Mouse (Mus musculus) heart, embryonic 11.5 days (tissue): ENCODE results near the gene Phf7. TPM values are rescaled to one million over a fixed set of nuclear protein-coding genes. Genes with fewer than 3 reads are reported as not detected.

ENCODE experiments used
- ATAC-seq: fragments of 200-750 bp; cut with Nextera tagmentation; replicated peaks from 2 replicates; pipeline ENCODE4 v1.8.0; 2017; ENCODE audit warnings: moderate library complexity; ENCODE audit not compliant: insufficient number of reproducible peaks, low FRiP score, low TSS enrichment
- H3K27ac ChIP-seq: fragments of 300-500 bp; sonication (generic); 2 replicates; pipeline ENCODE4 v1.5.1; 2014; ENCODE audit warnings: mild to moderate bottlenecking, low read depth, low read length
- H3K27me3 ChIP-seq: fragments of 300-500 bp; sonication (generic); 2 replicates; pipeline ENCODE4 v1.6.1; 2014; ENCODE audit warnings: mild to moderate bottlenecking, low read length, mixed read lengths; ENCODE audit not compliant: control insufficient read depth, insufficient read depth
- H3K36me3 ChIP-seq: fragments of 300-500 bp; sonication (generic); 2 replicates; pipeline ENCODE4 v1.6.1; 2014; ENCODE audit warnings: mild to moderate bottlenecking, low read length, moderate library complexity, mixed read lengths; ENCODE audit not compliant: control insufficient read depth, insufficient read depth
- H3K4me1 ChIP-seq: fragments of 300-500 bp; sonication (generic); 2 replicates; pipeline ENCODE4 v1.6.1; 2014; ENCODE audit warnings: low read length; ENCODE audit not compliant: control insufficient read depth, insufficient read depth
- H3K4me2 ChIP-seq: fragments of 300-500 bp; sonication (generic); 2 replicates; pipeline ENCODE4 v1.6.1; 2014; ENCODE audit warnings: mild to moderate bottlenecking, moderate library complexity
- H3K4me3 ChIP-seq: fragments of 300-500 bp; sonication (generic); 2 replicates; pipeline ENCODE4 v1.5.1; 2014; ENCODE audit warnings: low read depth, low read length
- H3K9ac ChIP-seq: fragments of 300-500 bp; sonication (generic); 2 replicates; pipeline ENCODE4 v1.6.1; 2014; ENCODE audit warnings: mild to moderate bottlenecking, low read depth, low read length, moderate library complexity
- H3K9me3 ChIP-seq: fragments of 300-500 bp; sonication (generic); replicated peaks from 2 replicates; pipeline ENCODE4 v1.6.1; 2016; ENCODE audit warnings: low read length; ENCODE audit not compliant: control insufficient read depth
- WGBS: fragments of 180-500 bp; shearing (Covaris S2); extraction: QIAGEN DNeasy Blood & Tissue Kit; methylation state at CpG from one replicate; pipeline ENCODE4 v1.1.7; 2014; ENCODE audit not compliant: insufficient replicate concordance; 5-methylcytosine and 5-hydroxymethylcytosine counted together
- polyA plus RNA-seq: library from polyadenylated mRNA; unstranded; fragments of >200 nt; fragmentation: Nextera tagmentation; extraction: Ambion mirVana; gene quantifications from 2 replicates; pipeline ENCODE4 v1.2.1, GENCODE M21; 2014

The Phf7 gene
- polyA plus RNA-seq, 1 experiment from 2014 or later, result 7.4 TPM

- Histone ChIP-seq H3K9me3 (no peaks in the 10 kb centered on the region), H3K9ac (no peak overlapping the region), H3K4me3 (no peak overlapping the region), H3K36me3 (peaks cover 38% of the 10 kb centered on the region), H3K27me3 (no peaks in the 10 kb centered on the region), H3K27ac (no peak overlapping the region; the same call in 1 of the 2 replicates), H3K4me2 (no peak overlapping the region), H3K4me1 (no peaks in the 10 kb centered on the region)
- WGBS, result 84% methylated on average over 4 of the region's 4 CpGs
- ATAC-seq, result no peak
Measured at GRCm38 (mm10) chr14:31260374-31260773, 9.3 kb upstream of the Phf7 start.

DNA sequence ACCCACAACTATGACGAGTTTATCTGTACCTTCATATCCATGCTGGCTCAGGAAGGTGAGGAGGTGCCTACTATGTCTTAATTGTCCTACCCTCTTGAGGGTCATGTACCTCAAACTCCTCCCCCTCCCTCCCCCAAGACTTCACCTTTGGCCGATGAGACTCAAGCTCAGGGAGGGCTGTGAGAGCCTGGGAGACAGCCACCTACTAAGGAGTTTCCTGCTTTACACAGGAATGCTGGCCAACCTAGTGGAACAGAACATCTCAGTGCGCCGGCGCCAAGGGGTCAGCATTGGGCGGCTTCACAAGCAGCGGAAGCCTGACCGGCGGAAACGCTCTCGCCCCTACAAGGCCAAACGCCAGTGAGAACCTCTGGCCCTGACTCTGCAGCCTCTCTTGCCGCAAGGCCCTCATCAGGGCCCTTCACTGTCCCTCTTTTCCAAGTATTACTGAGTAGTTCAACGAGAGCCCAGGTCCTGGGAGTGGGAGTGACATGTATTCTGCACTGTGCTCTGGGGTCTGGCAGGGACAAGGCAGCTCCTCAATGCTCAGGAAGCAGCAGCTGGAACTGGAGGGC, 7.4 kb upstream of the Phf7 start:
- Histone ChIP-seq H3K9ac (no peak overlapping the region), H3K9me3 (no peaks in the 10 kb centered on the region), H3K27me3 (no peaks in the 10 kb centered on the region), H3K4me2 (no peak overlapping the region), H3K36me3 (peaks cover 50% of the 10 kb centered on the region), H3K27ac (no peak overlapping the region), H3K4me3 (no peak overlapping the region), H3K4me1 (no peaks in the 10 kb centered on the region)
- no peak for ATAC-seq
- 94% methylated on average over 14 of the region's 14 CpGs for WGBS

DNA sequence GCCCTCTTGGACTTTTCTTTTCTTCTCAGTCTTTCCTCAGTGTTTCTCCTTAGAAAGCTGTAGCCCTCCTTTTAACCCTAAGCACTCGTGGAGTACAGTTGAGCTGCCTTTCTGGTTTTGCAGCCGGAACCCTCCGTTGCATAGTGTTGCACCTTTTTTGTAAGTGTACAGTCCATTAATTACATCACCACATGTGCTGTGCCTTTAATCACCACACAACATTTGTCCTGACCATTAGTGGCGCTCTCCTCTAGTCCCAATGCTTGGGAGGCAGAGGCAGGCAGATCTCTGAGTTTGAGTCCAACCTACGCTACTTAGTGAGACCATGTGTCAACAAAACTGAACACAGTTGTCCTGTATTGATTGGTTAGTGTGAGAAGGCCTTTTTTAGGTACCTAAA, 974 bp upstream of the Phf7 start:
- no peak for ATAC-seq
- 91% methylated on average over 5 of the region's 5 CpGs for WGBS
- peaks cover 3% of the 10 kb centered on the region for H3K4me1 ChIP-seq
- H3K27ac ChIP-seq, result no peak overlapping the region
- no peaks in the 10 kb centered on the region for H3K9me3 ChIP-seq
- peaks cover 22% of the 10 kb centered on the region for H3K36me3 ChIP-seq
- H3K4me2 ChIP-seq, result peak overlapping the region; percentile 76
- H3K4me3 ChIP-seq, result peak overlapping the region; percentile 98
- no peaks in the 10 kb centered on the region for H3K27me3 ChIP-seq
- H3K9ac ChIP-seq, result peak overlapping the region; percentile 95

GRCm38 (mm10) chr14:31251626-31252025, 509 bp upstream of the Phf7 start:
- Histone ChIP-seq H3K36me3 (peaks cover 18% of the 10 kb centered on the region), H3K4me2 (peak overlapping the region; percentile 76), H3K27me3 (no peaks in the 10 kb centered on the region), H3K27ac (peak overlapping the region; percentile 84), H3K4me3 (peak overlapping the region; percentile 98), H3K9me3 (no peaks in the 10 kb centered on the region), H3K4me1 (peaks cover 3% of the 10 kb centered on the region), H3K9ac (peak overlapping the region; percentile 95)
- no peak for ATAC-seq
- WGBS, result 2% methylated on average over 18 of the region's 18 CpGs

DNA sequence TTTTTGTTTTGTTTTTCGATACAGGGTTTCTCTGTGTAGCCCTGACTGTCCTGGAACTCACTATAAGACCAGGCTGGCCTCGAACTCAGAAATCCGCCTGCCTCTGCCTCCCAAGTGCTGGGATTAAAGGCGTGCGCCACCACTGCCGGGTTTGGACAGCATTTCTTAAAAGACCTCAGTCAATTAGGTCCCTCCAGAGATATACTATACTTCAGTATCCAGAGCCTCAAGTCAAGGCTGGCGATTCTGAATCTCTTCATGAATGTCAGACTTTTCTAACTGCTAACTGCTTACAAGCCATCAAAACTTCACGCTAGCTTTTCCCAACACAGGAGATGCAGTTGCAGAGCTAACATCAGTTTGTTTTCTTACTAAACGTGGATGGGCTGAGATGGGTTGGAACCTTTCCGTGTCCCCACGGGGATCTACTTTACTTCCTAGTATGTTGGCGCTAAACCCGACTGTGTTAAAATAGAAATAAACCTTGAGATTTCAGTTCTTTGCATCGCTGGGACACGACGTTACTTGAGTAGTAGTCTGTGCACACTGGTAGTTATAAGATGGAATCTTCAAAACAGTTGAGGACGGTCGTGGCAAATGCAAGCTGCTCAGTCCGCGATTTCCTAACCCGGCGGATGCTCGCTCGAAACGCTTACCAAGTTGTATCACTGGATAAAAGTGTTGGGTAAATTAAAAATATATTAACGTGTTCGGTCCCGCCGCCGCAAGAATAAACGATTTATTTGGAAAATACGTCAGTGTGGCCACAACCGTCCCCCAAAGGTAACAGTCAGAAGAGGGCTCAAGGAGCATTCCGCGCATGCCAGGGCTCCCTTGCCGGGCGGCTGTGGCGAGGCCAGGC, 664 bp downstream of the Phf7 start:
- Histone ChIP-seq H3K27ac (peak overlapping the region; percentile 84), H3K4me1 (peaks cover 8% of the 10 kb centered on the region), H3K36me3 (peaks cover 12% of the 10 kb centered on the region), H3K9ac (peak overlapping the region; percentile 95), H3K4me3 (peak overlapping the region; percentile 98), H3K4me2 (peak overlapping the region; percentile 76), H3K27me3 (no peaks in the 10 kb centered on the region), H3K9me3 (no peaks in the 10 kb centered on the region)
- ATAC-seq, result peak; percentile 85
- 18% methylated on average over 38 of the region's 38 CpGs for WGBS

GRCm38 (mm10) chr14:31248396-31248795, 2.7 kb downstream of the Phf7 start:
- Histone ChIP-seq H3K36me3 (no peaks in the 10 kb centered on the region), H3K9me3 (no peaks in the 10 kb centered on the region), H3K9ac (no peak overlapping the region), H3K4me2 (no peak overlapping the region), H3K4me1 (peaks cover 8% of the 10 kb centered on the region), H3K27ac (no peak overlapping the region), H3K4me3 (no peak overlapping the region), H3K27me3 (no peaks in the 10 kb centered on the region)
- 88% methylated on average over 6 of the region's 6 CpGs for WGBS
- no peak for ATAC-seq

DNA sequence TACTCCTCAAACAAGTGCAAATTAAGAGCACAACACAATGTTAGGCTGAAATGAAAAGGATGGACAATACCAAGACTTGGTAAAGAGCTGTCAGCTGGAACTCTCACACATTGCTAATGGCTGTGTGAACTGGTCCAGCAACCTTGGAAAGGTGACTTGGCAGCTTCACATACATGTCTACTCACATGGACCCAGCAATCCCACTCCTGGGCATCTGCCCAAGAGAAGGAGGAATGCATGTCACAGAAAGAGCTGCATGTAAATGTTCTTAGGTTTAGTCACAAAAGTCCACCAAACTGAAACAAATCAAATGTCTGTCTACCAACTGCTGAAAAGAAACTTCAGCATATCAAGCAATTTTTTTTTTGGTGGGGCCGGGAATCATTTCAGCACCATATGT, 5.2 kb downstream of the Phf7 start:
- Histone ChIP-seq H3K9me3 (no peaks in the 10 kb centered on the region), H3K36me3 (no peaks in the 10 kb centered on the region), H3K27ac (no peak overlapping the region), H3K4me1 (0 out of 2 replicates have a peak, but pooled peaks cover 4% of the 10 kb centered on the region), H3K4me2 (no peak overlapping the region), H3K9ac (no peak overlapping the region), H3K4me3 (no peak overlapping the region), H3K27me3 (no peaks in the 10 kb centered on the region)
- WGBS, result 51% methylated on average over 1 of the region's 1 CpGs
- no peak for ATAC-seq

DNA sequence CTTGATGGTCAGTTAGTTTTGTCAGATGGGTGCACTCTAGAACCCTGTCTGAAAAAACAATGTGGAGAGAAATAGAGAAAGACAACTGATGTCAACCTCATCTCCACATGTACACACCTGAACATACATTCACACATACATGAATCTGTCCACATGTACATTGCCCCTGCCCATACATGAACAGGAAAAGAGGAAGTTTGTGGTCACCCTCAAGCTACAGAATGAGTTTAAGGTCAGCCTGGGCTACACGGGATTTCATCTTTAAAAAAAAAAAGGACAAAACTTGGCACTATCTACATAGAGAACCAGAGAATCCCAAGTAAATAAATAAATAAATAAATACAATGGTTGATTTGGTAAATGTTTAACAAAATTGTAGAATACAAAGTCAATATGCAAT, 6.3 kb downstream of the Phf7 start:
- no peak overlapping the region for H3K27ac ChIP-seq
- H3K27me3 ChIP-seq, result no peaks in the 10 kb centered on the region
- H3K9ac ChIP-seq, result no peak overlapping the region
- ATAC-seq, result no peak
- WGBS, result 83% methylated on average over 1 of the region's 1 CpGs
- no peak overlapping the region for H3K4me2 ChIP-seq
- H3K36me3 ChIP-seq, result no peaks in the 10 kb centered on the region
- 0 out of 2 replicates have a peak, but pooled peaks cover 4% of the 10 kb centered on the region for H3K4me1 ChIP-seq
- no peaks in the 10 kb centered on the region for H3K9me3 ChIP-seq
- H3K4me3 ChIP-seq, result no peak overlapping the region
